Mouse (Mus musculus) frontal cortex, postnatal 25 days (tissue): ENCODE measurements around the gene Proser3.

ENCODE experiments used
- DNase-seq, 2 experiments: peaks; one replicate each; pipeline ENCODE4 v3.0.0; 2022; ENCODE audit warnings: low spot score in 2 of 2

Proser3 gene

GRCm38 (mm10) chr7:30552102-30553020, at the start of gene Proser3, which contains the start of gene Hspb6:
TSS of gene Proser3 (minus strand) at chr7:30552299.
TSS of gene Hspb6 (plus strand) at chr7:30552178.
- DNase-seq = peak; percentile 92 to 93

DNA sequence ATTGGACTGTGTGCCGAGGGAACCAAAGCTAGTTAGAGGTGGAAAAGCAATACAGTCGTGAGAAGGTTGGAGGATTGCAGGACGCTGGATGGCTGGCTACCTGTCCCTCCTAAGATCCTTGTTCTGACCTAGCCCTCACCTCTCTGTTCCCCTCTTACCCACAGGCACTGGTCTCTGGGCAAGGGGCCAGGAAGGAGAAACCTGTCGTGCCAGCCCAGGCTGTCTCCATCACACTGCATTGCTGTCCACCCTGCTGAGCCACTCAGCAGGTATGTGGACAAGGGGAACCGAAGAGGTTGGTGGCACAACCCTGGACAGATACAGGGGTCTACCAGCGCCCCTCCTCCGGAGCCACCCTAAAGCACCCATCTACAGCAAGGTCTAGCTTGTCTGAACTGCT, 48.6 kb upstream of the Proser3 start:
- DNase-seq = no peak

GRCm38 (mm10) chr7:30599933-30600353, 47.8 kb upstream of the Proser3 start:
- DNase-seq = peak; percentile 74 to 82

DNA sequence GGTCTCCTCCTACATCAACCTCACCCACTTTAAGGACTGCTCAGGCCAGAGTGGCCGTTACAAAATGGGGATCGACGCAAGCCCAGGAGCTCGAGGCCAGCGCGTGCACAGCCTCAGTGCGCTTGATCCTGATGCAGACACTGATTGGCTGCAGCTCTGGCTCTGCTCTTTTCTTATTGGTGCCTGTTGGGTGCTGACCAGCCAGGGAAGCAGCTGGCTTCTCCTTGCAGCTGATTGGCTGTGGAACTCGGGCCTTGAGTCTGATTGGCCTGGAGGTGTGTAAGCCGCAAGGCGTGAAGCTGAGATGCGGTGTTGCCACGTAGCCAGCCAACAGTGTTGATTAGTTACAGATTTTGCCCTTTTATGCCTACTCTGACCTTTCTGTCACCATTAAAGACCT, 46.7 kb upstream of the Proser3 start, which contains the start of gene Zbtb32:
TSS of gene Zbtb32 (minus strand) at position 124 of the 400 bp plus-strand sequence.
- DNase-seq = no peak

- DNase-seq = no peak
Measured at GRCm38 (mm10) chr7:30596811-30597210, 44.7 kb upstream of the Proser3 start.

DNA sequence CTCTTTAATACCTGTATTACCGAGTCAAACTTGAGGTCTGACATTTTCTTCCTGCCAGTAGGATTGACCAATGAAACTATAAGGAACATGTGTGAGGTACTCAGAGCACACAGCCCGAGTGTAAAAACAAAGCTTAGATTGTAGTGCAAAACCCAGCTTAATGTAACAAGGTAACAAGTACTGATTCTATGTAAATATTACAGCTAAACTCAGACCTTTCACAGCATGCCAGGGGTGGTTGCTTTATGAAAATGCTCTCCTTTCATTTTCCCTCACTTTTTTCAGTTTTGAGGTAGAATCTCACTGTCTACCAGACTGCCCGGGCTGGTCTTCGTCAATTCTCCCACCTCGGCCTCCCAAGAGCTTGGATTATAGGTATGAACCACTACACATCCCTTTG, 44.0 kb upstream of the Proser3 start:
- DNase-seq = no peak

- DNase-seq = no peak
Measured at GRCm38 (mm10) chr7:30594510-30595024, 42.5 kb upstream of the Proser3 start.

- DNase-seq = no peak
Measured at GRCm38 (mm10) chr7:30593579-30594509, 41.7 kb upstream of the Proser3 start.

- DNase-seq = no peak
Measured at GRCm38 (mm10) chr7:30592772-30593423, 40.8 kb upstream of the Proser3 start.

- DNase-seq = no peak
Measured at GRCm38 (mm10) chr7:30591605-30591951, 39.5 kb upstream of the Proser3 start.

DNA sequence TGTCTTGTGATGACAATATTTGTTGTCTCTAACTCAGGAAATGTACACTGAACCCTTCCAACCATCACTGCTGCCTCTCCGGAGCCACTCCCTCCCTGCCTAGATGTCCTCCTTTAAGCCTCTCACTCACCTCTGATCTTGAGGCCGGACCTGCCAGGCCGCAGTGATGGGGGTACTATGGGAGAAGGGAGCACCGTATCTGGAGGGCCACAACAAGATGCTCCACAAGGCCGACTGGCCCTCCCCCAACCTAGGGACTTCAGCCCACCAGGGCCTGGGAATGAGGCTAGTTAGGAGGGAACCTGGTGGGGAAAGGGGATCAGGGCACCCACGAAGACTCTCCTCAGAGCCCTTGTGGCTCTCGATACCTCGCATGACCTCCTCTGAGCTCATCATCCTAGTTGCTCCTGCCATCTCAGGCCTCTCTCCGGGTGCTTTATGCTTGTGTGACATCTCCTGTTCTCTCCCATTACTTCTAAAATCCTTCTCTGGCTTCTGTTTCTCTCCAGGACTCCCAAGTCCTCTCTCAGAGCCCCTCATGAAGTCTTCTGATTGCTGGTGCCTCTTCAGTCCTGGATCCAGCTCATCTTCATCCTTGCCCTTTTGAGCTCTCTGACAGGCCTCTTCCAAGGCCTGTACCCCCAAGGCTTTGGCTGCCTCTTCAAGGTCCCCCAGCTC, 39.0 kb upstream of the Proser3 start:
- no peak for DNase-seq

GRCm38 (mm10) chr7:30589435-30590301, 37.6 kb upstream of the Proser3 start:
- DNase-seq = peak; percentile 71 to 72

DNA sequence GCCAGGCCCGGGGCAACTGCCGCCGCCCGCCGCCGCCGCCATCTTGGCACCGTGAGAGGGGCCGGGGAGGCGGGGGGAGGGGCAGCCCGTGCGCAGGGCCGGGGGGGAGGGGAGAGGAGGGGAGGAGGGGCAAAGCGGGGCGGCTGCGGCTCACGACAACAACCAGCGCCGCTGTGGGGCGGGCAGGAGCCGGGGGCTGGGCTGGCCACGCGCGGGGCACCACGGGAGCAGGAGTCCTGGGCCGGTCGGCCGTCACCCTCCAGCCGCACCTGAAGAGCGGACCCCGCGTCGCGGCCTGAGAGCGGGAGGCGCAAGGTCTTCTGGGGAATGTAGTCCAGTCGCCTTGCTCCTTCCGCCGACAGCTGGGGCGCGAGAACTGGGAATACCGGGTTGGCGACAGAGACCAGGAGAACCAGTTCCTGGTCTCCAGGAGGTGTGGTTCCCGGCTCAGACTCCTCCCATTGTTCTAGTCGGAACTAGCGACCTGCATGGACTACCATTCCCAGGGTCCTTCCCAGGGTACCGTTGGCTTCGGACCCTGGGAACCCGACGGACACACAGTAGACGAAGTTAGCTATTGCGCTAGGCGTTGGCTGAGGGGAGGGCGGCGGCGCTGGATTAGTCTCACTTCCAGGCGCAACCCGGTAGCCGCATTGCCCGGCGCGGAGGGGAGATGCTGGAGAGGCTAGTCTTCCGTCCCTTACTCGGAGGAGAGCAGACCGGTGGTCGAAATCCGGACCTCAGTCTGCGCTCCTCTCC, 36.8 kb upstream of the Proser3 start, which contains the start of gene Kmt2b:
TSS of gene Kmt2b (minus strand) at position 51 of the 759 bp plus-strand sequence.
- DNase-seq = peak; percentile 89 to 90

DNA sequence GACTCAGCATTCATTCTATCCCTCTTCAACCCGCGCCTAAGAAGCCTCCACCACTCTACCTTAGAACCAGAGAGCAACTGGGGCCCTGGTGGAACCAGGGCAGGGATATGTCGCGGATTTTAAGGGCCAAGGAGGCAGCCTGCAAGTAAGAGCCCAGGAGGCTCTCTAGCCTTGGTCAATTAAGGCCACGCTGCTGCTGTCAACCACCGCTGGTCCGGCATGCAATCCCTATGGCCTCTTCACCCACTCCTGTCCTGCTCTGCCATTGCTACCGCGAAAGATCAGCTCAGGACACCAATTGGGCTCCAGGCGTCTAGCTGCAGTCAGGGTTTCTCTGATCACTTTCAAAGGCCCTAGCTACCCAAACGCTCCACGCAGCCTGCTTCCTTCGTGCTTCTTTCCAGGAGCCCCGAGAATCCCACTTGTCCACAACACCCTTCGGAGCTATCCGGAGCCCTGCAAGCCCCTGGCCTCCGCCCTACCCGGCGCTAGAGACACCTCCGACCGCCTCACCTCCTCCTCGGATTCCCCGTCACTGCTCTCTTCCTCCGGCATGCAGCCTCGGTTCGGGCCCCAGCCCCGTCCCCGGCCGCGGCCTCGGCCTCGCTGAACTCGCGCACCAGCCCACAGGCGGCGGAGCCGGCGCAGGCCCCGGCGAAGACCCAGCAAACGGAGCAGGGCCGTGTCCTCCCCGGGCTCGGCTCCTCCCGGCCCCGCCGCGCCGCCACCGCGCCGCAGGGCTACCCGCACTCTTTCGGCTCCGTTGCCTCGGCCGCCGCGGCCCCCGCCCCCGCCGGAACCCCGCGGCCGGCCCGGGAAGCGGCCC, 36.0 kb upstream of the Proser3 start:
- peak; percentile 20 to 48 for DNase-seq

DNA sequence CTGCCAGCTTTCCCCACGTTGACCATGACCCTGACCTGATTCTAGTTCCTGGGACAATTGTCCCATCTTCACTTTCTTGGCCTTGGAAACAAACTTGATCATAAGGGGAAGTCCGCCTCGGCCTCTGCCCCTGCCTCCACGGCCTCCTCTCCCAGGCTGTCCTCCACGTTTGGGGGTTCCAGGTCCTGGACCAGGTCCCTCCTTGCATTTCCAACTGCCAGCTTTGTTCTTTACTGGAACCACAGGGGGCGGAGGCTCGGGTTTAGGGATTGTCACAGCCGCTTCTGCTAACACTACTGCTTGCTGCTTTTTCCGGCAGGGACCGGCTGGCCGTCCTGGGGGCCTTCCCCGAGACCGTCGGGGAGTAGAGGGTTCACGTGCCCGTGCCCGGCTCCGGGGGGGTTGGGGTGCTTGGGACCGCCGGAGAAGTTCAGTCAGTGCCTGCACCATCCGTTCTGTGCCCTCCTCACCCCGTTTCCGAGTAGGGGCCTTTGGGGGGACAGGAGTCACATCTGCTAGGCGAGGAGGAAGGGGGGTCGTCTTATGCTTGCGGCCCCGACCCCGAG, 34.4 kb upstream of the Proser3 start:
- DNase-seq = no peak

DNA sequence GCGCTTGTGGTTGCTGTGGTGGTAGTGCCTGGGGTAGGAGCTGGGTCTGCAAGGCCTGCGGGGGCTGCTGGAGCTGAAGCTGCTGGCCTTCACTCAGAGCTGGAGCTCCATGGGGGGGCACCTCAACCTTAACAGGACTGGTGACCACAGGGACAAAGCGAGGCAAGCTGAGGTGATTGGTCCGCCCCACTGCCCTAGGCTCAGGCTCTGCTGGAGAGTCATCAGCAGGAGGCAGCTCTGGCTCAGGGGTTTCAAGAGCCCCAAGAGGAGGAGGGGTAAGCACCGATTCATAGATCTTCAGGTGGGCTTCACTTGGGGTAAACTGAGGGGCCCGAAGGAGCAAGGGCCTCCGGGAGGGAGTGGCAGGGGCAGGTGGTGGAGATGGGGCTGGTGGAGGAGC, 33.1 kb upstream of the Proser3 start:
- DNase-seq = no peak

DNA sequence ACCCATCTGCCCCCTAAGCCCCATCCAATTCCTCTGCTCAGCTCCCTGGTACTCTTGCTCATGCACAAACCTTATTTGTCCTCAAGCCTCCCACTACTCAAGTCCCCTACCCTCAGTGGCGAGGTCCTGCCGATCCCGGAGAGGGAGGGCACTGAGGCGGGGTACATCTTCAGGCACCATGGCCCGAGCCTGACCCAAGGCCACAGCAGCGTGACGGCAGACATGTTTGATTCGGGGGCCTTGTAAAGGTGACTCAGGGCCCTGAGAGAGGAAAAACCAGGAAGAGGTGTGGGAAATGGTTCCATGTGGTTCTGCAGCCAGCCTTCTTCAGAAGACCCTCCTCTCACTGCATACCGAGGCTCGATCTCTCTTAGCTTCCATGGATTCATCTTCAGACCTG, 32.2 kb upstream of the Proser3 start:
- no peak for DNase-seq

DNA sequence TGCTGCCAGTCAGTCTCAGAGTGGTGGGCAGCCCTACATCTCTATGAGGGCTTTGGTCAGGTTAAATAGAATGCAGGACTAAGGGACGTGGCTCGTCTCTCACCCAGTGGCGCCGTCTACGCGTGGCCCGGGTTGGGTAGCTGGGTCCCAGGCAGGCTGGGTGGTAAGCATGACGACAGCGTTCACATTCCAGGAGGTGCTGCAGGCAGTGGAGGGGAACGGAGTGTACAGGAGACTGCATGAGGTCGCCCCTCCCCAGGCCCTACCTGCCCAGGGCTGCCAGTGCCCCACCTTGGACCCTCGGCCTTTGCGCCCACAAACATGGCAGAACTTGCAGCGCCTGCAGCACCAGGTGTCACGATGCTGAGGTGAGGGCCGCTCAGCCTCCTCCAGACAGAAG, 29.4 kb upstream of the Proser3 start:
- no peak for DNase-seq
